Mouse (Mus musculus) liver, postnatal 0 days (tissue): ENCODE results near the gene Gdf3.

Experiments used
- CTCF ChIP-seq: sonication (generic); IDR thresholded peaks from 2 replicates; pipeline ENCODE4 v1.5.1; 2016; ENCODE audit warnings: antibody characterized with exemption, low read depth
- EP300 ChIP-seq: IDR thresholded peaks from 2 replicates; pipeline ENCODE4 v1.6.1; 2016; ENCODE audit warnings: antibody characterized with exemption, low read depth, mild to moderate bottlenecking

DNA sequence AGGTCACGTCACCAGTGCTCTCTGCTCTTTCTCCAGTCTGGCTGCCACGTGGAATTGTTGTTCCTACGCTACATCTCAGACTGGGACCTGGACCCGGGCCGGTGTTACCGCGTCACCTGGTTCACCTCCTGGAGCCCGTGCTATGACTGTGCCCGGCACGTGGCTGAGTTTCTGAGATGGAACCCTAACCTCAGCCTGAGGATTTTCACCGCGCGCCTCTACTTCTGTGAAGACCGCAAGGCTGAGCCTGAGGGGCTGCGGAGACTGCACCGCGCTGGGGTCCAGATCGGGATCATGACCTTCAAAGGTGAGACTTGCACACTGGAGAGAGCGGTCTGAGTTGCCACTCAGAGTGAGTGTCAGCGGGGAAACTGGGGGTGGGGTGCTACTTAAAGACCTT is 48.9 kb downstream of the Gdf3 start:
- no peak for TF ChIP-seq CTCF
- no peak for TF ChIP-seq EP300
